Mouse (Mus musculus) neural tube, embryonic 12.5 days (tissue): ENCODE measurements around the gene Prdm11. TPM values are rescaled to one million over a fixed set of nuclear protein-coding genes. Genes with fewer than 3 reads are reported as not detected.

Source experiments
- ATAC-seq: fragments of 200-750 bp; cut with Nextera tagmentation; 2 replicates; pipeline ENCODE4 v1.8.0; 2017; ENCODE audit warnings: low read depth, mild to moderate bottlenecking, moderate TSS enrichment, moderate library complexity; ENCODE audit not compliant: low FRiP score
- H3K27ac ChIP-seq: fragments of 300-500 bp; sonication (generic); 2 replicates; pipeline ENCODE4 v1.5.1; 2016
- H3K27me3 ChIP-seq: fragments of 300-500 bp; sonication (generic); replicated peaks from 2 replicates; pipeline ENCODE4 v1.6.1; 2016; ENCODE audit warnings: mild to moderate bottlenecking
- H3K36me3 ChIP-seq: fragments of 300-500 bp; sonication (generic); 2 replicates; pipeline ENCODE4 v1.6.1; 2016; ENCODE audit warnings: mild to moderate bottlenecking
- H3K4me1 ChIP-seq: fragments of 300-500 bp; sonication (generic); 2 replicates; pipeline ENCODE4 v1.6.1; 2016
- H3K4me2 ChIP-seq: fragments of 300-500 bp; sonication (generic); replicated peaks from 2 replicates; pipeline ENCODE4 v1.6.1; 2016; ENCODE audit warnings: mild to moderate bottlenecking
- H3K4me3 ChIP-seq: fragments of 300-500 bp; sonication (generic); 2 replicates; pipeline ENCODE4 v1.5.1; 2016
- H3K9ac ChIP-seq: fragments of 300-500 bp; sonication (generic); 2 replicates; pipeline ENCODE4 v1.6.1; 2016; ENCODE audit warnings: mild to moderate bottlenecking
- H3K9me3 ChIP-seq: fragments of 300-500 bp; sonication (generic); 2 replicates; pipeline ENCODE4 v1.6.1; 2016; ENCODE audit warnings: mild to moderate bottlenecking
- whole genome bisulfite sequencing: fragments of 180-500 bp; shearing (Covaris S2); methylation state at CpG from one replicate; pipeline ENCODE4 v1.1.7; 2016; 5-methylcytosine and 5-hydroxymethylcytosine counted together
- polyA plus RNA-seq: library from polyadenylated mRNA; unstranded; fragments of >200 nt; fragmentation: Nextera tagmentation; extraction: Ambion mirVana; gene quantifications from 2 replicates; pipeline ENCODE4 v1.2.1, GENCODE M21; 2016

Prdm11 gene
- polyA plus RNA-seq, 1 experiment from 2014 or later = 2.9 TPM

- H3K36me3 ChIP-seq = peaks cover 39% of the 10 kb centered on the region
Measured at GRCm38 (mm10) chr2:92972071-92972470, 73.9 kb downstream of the Prdm11 start.

GRCm38 (mm10) chr2:92971536-92971935 lies 74.4 kb downstream of the Prdm11 start:
- WGBS = 92% methylated on average over 8 of the region's 8 CpGs
- H3K4me1 ChIP-seq = peaks cover 5% of the 10 kb centered on the region; the same call in 1 of the 2 replicates
- H3K9ac ChIP-seq = no peak overlapping the region
- no peaks in the 10 kb centered on the region for H3K9me3 ChIP-seq
- no peak for ATAC-seq
- H3K36me3 ChIP-seq = peaks cover 39% of the 10 kb centered on the region
- H3K4me3 ChIP-seq = no peak overlapping the region
- no peaks in the 10 kb centered on the region for H3K27me3 ChIP-seq
- no peak overlapping the region for H3K4me2 ChIP-seq
- H3K27ac ChIP-seq = no peak overlapping the region

More at GRCm38 (mm10) chr2:92972071-92972470, 73.9 kb downstream of the Prdm11 start:
- Histone ChIP-seq H3K9ac (no peak overlapping the region), H3K4me1 (peaks cover 4% of the 10 kb centered on the region; the same call in 1 of the 2 replicates), H3K4me3 (no peak overlapping the region), H3K27ac (no peak overlapping the region), H3K4me2 (no peak overlapping the region), H3K27me3 (no peaks in the 10 kb centered on the region), H3K9me3 (no peaks in the 10 kb centered on the region)
- 90% methylated on average over 17 of the region's 17 CpGs for whole genome bisulfite sequencing
- ATAC-seq = no peak

GRCm38 (mm10) chr2:92971069-92971468 lies 74.9 kb downstream of the Prdm11 start:
- no peak overlapping the region for H3K9ac ChIP-seq
- peaks cover 39% of the 10 kb centered on the region for H3K36me3 ChIP-seq
- no peaks in the 10 kb centered on the region for H3K9me3 ChIP-seq
- no peak overlapping the region for H3K27ac ChIP-seq
- WGBS = 86% methylated on average over 9 of the region's 9 CpGs
- no peak overlapping the region for H3K4me3 ChIP-seq
- H3K4me1 ChIP-seq = peaks cover 5% of the 10 kb centered on the region; the same call in 1 of the 2 replicates
- no peak overlapping the region for H3K4me2 ChIP-seq
- ATAC-seq = no peak
- H3K27me3 ChIP-seq = no peaks in the 10 kb centered on the region

GRCm38 (mm10) chr2:92967839-92968166 lies 78.2 kb downstream of the Prdm11 start:
- H3K27ac ChIP-seq = no peak overlapping the region
- H3K4me3 ChIP-seq = no peak overlapping the region
- 45% methylated on average over 4 of the region's 4 CpGs for WGBS
- no peak for ATAC-seq
- no peaks in the 10 kb centered on the region for H3K9me3 ChIP-seq
- peaks cover 10% of the 10 kb centered on the region for H3K36me3 ChIP-seq
- H3K4me2 ChIP-seq = no peak overlapping the region
- no peaks in the 10 kb centered on the region for H3K27me3 ChIP-seq
- H3K4me1 ChIP-seq = peaks cover 5% of the 10 kb centered on the region; the same call in 1 of the 2 replicates
- H3K9ac ChIP-seq = no peak overlapping the region; the same call in 1 of the 2 replicates

- Histone ChIP-seq H3K9me3 (no peaks in the 10 kb centered on the region), H3K36me3 (peaks cover 4% of the 10 kb centered on the region), H3K9ac (peak overlapping the region; percentile 14; the same call in 1 of the 2 replicates), H3K27me3 (no peaks in the 10 kb centered on the region), H3K27ac (no peak overlapping the region), H3K4me2 (no peak overlapping the region), H3K4me3 (no peak overlapping the region), H3K4me1 (peaks cover 5% of the 10 kb centered on the region; the same call in 1 of the 2 replicates)
- WGBS = 26% methylated on average over 10 of the region's 10 CpGs
- ATAC-seq = no peak
Measured at GRCm38 (mm10) chr2:92967032-92967838, 78.7 kb downstream of the Prdm11 start.

GRCm38 (mm10) chr2:92966257-92966656 lies 79.7 kb downstream of the Prdm11 start:
- no peak for ATAC-seq
- no peak overlapping the region for H3K27ac ChIP-seq
- no peak overlapping the region for H3K9ac ChIP-seq
- no peak overlapping the region for H3K4me3 ChIP-seq
- no peaks in the 10 kb centered on the region for H3K9me3 ChIP-seq
- H3K36me3 ChIP-seq = no peaks in the 10 kb centered on the region
- H3K27me3 ChIP-seq = no peaks in the 10 kb centered on the region
- H3K4me2 ChIP-seq = no peak overlapping the region
- H3K4me1 ChIP-seq = peaks cover 5% of the 10 kb centered on the region; the same call in 1 of the 2 replicates
- 63% methylated on average over 8 of the region's 8 CpGs for WGBS

- H3K36me3 ChIP-seq = no peaks in the 10 kb centered on the region
- H3K4me3 ChIP-seq = no peak overlapping the region
- H3K4me2 ChIP-seq = no peak overlapping the region
- no peak overlapping the region for H3K9ac ChIP-seq
- H3K27ac ChIP-seq = no peak overlapping the region
- H3K27me3 ChIP-seq = no peaks in the 10 kb centered on the region
- no peaks in the 10 kb centered on the region for H3K9me3 ChIP-seq
- H3K4me1 ChIP-seq = peaks cover 5% of the 10 kb centered on the region; the same call in 1 of the 2 replicates
- ATAC-seq = no peak
- WGBS = 100% methylated on average over 1 of the region's 1 CpGs
Measured at GRCm38 (mm10) chr2:92964345-92964744, 81.6 kb downstream of the Prdm11 start.

- no peaks in the 10 kb centered on the region for H3K36me3 ChIP-seq
- WGBS = 87% methylated on average over 4 of the region's 4 CpGs
- H3K27me3 ChIP-seq = peaks cover 2% of the 10 kb centered on the region
- no peak overlapping the region for H3K27ac ChIP-seq
- no peak overlapping the region for H3K4me2 ChIP-seq
- no peak overlapping the region for H3K9ac ChIP-seq
- ATAC-seq = no peak
- no peaks in the 10 kb centered on the region for H3K4me1 ChIP-seq
- no peak overlapping the region for H3K4me3 ChIP-seq
- H3K9me3 ChIP-seq = no peaks in the 10 kb centered on the region; the same call in 1 of the 2 replicates
Measured at GRCm38 (mm10) chr2:92958640-92959039, 87.3 kb downstream of the Prdm11 start.

GRCm38 (mm10) chr2:92956943-92957342 lies 89.0 kb downstream of the Prdm11 start:
- no peak overlapping the region for H3K4me3 ChIP-seq
- H3K36me3 ChIP-seq = no peaks in the 10 kb centered on the region
- H3K27me3 ChIP-seq = peaks cover 9% of the 10 kb centered on the region
- no peak overlapping the region for H3K9ac ChIP-seq
- no peak overlapping the region for H3K27ac ChIP-seq
- no peak overlapping the region for H3K4me2 ChIP-seq
- ATAC-seq = no peak
- H3K4me1 ChIP-seq = no peaks in the 10 kb centered on the region
- H3K9me3 ChIP-seq = no peaks in the 10 kb centered on the region; the same call in 1 of the 2 replicates
- WGBS = 86% methylated on average over 2 of the region's 2 CpGs

GRCm38 (mm10) chr2:92954404-92955114 lies 91.4 kb downstream of the Prdm11 start:
- no peak for ATAC-seq
- Histone ChIP-seq H3K9ac (no peak overlapping the region), H3K36me3 (no peaks in the 10 kb centered on the region), H3K9me3 (no peaks in the 10 kb centered on the region; the same call in 1 of the 2 replicates), H3K27ac (no peak overlapping the region), H3K27me3 (peaks cover 9% of the 10 kb centered on the region), H3K4me1 (peaks cover 4% of the 10 kb centered on the region), H3K4me3 (no peak overlapping the region), H3K4me2 (no peak overlapping the region)
- WGBS = 46% methylated on average over 11 of the region's 11 CpGs

- no peak for ATAC-seq
- WGBS = 90% methylated on average over 17 of the region's 17 CpGs
- Histone ChIP-seq H3K4me3 (no peak overlapping the region), H3K27me3 (peaks cover 9% of the 10 kb centered on the region), H3K9ac (no peak overlapping the region), H3K9me3 (no peaks in the 10 kb centered on the region; the same call in 1 of the 2 replicates), H3K4me2 (no peak overlapping the region), H3K4me1 (peaks cover 15% of the 10 kb centered on the region), H3K36me3 (no peaks in the 10 kb centered on the region), H3K27ac (no peak overlapping the region)
Measured at GRCm38 (mm10) chr2:92953450-92953849, 92.5 kb downstream of the Prdm11 start.

GRCm38 (mm10) chr2:92949518-92949917 lies 96.4 kb downstream of the Prdm11 start:
- H3K9ac ChIP-seq = no peak overlapping the region
- no peaks in the 10 kb centered on the region for H3K9me3 ChIP-seq
- no peak overlapping the region for H3K4me2 ChIP-seq
- WGBS = 17% methylated on average over 1 of the region's 1 CpGs
- peaks cover 23% of the 10 kb centered on the region for H3K27me3 ChIP-seq
- no peak overlapping the region for H3K4me3 ChIP-seq
- peaks cover 25% of the 10 kb centered on the region for H3K4me1 ChIP-seq
- H3K36me3 ChIP-seq = no peaks in the 10 kb centered on the region
- H3K27ac ChIP-seq = no peak overlapping the region
- ATAC-seq = no peak
